Mouse (Mus musculus) ES-E14 (cell line): ENCODE measurements around the gene Igf2r.

Source experiments
- MAFK ChIP-seq: IDR thresholded peaks from 2 replicates; pipeline ENCODE4 v1.6.1; 2014; ENCODE audit warnings: mild to moderate bottlenecking, low read depth, low read length, inconsistent platforms; ENCODE audit not compliant: insufficient read depth
- ZC3H11A ChIP-seq: IDR thresholded peaks from 2 replicates; pipeline ENCODE4 v1.6.1; 2012; ENCODE audit warnings: low read depth, mild to moderate bottlenecking, inconsistent platforms, low read length, borderline replicate concordance

DNA sequence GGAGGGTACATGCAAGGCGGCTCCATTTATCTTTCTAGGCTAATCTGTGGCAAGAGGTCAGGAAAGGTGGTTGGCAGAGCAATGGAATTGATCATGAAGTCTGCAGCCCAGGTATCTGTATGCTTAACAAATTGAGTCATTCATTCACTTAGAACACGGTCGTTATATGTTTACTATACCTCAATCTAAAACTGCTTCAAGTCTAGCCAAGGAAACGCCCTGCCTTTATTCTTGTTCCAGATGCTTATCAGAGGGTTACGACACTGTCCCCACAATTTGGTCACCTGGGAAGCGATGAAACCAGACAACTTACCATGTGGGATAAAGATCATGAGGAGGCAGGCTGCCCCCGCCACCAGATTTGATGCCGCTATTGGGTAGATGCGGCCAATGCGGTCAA lies 110.2 kb downstream of the Igf2r start:
- TF ChIP-seq ZC3H11A = no peak
- TF ChIP-seq MAFK = no peak
